28 mouse cellular contexts compared by ENCODE assay signal in genomic region chr2:72120211-72120610, GRCm38 (mm10).
DNase-seq lines count a peak whose midpoint lies in the region; ATAC-seq and TF ChIP-seq lines count a peak whose summit lies in the region.
"Had no signal": no experiment of that assay in that cellular context is flagged by ENCODE, and none has a peak within 500 bp of the region (broad histone marks: within the 10 kb centered on the region; RNA-seq: fewer than 3 reads in every experiment).

No protein-coding gene starts in this region.

- 49% methylated on average over 6 of the region's 6 CpGs for WGBS in liver, adult 2 months
- WGBS in lung, embryonic 14.5 days, result 62% methylated on average over 6 of the region's 6 CpGs

- H3K36me3 ChIP-seq in liver, adult 2 months (ENCODE audit: control insufficient read depth, insufficient read depth, low read length), result no peaks in the 10 kb centered on the region
- no peaks in the 10 kb centered on the region for H3K36me3 ChIP-seq in lung, embryonic 14.5 days (ENCODE audit: insufficient read depth)
- H3K36me3 ChIP-seq: heart, embryonic 13.5 days; hindbrain, embryonic 10.5 days had no signal

- peak; percentile 75 for ATAC-seq in lung, embryonic 14.5 days (ENCODE audit: insufficient read depth)
- no peak for ATAC-seq in megakaryocyte, adult 5-6 weeks (ENCODE audit: poor library complexity, severe bottlenecking)
- ATAC-seq: CD4-positive, CD25-positive, alpha-beta regulatory T cell, adult 4 months; forebrain, embryonic 13.5 days; intestine, embryonic 16.5 days had no signal

- no peak overlapping the region for H3K27ac ChIP-seq in liver, adult 2 months (replicated peaks; ENCODE audit: insufficient read depth, low read depth, low read length)
- peak overlapping the region; percentile 65 for H3K27ac ChIP-seq in lung, embryonic 14.5 days (ENCODE audit: low read depth)
- H3K27ac ChIP-seq: forebrain, embryonic 13.5 days; heart, embryonic 13.5 days; hindbrain, embryonic 10.5 days; stomach, postnatal 0 days had no signal

- H3K4me2 ChIP-seq in lung, embryonic 14.5 days, result no peak overlapping the region
- H3K4me2 ChIP-seq: forebrain, embryonic 13.5 days; heart, embryonic 13.5 days; liver, embryonic 11.5 days had no signal

- H3K4me1 ChIP-seq in liver, adult 2 months (ENCODE audit: control insufficient read depth, insufficient read depth, low read length), result peaks cover 2% of the 10 kb centered on the region; the same call in 1 of the 2 replicates
- H3K4me1 ChIP-seq in lung, embryonic 14.5 days (ENCODE audit: insufficient read depth), result peaks cover 13% of the 10 kb centered on the region; the same call in 1 of the 2 replicates

- H3K9ac ChIP-seq in liver, adult 2 months (ENCODE audit: low read depth, low read length), result no peak overlapping the region
- H3K9ac ChIP-seq in lung, embryonic 14.5 days, result no peak overlapping the region
- H3K9ac ChIP-seq: forebrain, embryonic 13.5 days; heart, embryonic 13.5 days had no signal

- no peak overlapping the region for H3K4me3 ChIP-seq in liver, adult 2 months (ENCODE audit: insufficient read depth, low read depth, low read length)
- H3K4me3 ChIP-seq in lung, embryonic 14.5 days (ENCODE audit: low read depth, low read length), result no peak overlapping the region
- H3K4me3 ChIP-seq: erythroblast, embryonic 14.5 days; forebrain, embryonic 13.5 days; heart, embryonic 13.5 days; hindbrain, embryonic 10.5 days had no signal

- no peaks in the 10 kb centered on the region for H3K27me3 ChIP-seq in liver, adult 2 months (ENCODE audit: control insufficient read depth, insufficient read depth, low read length)
- H3K27me3 ChIP-seq in lung, embryonic 14.5 days (ENCODE audit: insufficient read depth, low read length), result no peaks in the 10 kb centered on the region
- H3K27me3 ChIP-seq: forebrain, embryonic 13.5 days had no signal

- no peak for TF ChIP-seq CTCF in liver, adult 2 months (IDR thresholded peaks at IDR 0.05; ENCODE audit: low read depth, low read length)
- no peak for TF ChIP-seq CTCF in lung, embryonic 14.5 days (IDR thresholded peaks at IDR 0.05; ENCODE audit: low read depth)

- no peaks in the 10 kb centered on the region for H3K9me3 ChIP-seq in lung, embryonic 14.5 days (ENCODE audit: low read depth, low read length)
- H3K9me3 ChIP-seq: forebrain, embryonic 13.5 days; heart, embryonic 13.5 days; hindbrain, embryonic 10.5 days had no signal

- no peak for TF ChIP-seq POLR2A in liver, adult 2 months (IDR thresholded peaks at IDR 0.05; ENCODE audit: extremely low read depth, insufficient read depth, low read length)

- no peaks in the 10 kb centered on the region for H3K79me2 ChIP-seq in liver, adult 2 months (ENCODE audit: control insufficient read depth, insufficient read depth, low read length)

- DNase-seq in liver, adult 2 months (ENCODE audit: extremely low read depth, low read depth, low spot score), result peak; percentile 55
- no peak for DNase-seq in liver
- peak; percentile 69 for DNase-seq in lung, embryonic 14.5 days
- peak; percentile 40 for DNase-seq in lung, postnatal 14 days
- no peak for DNase-seq in gastrocnemius, adult 8-10 months (ENCODE audit: low spot score in 2 of 2)
- DNase-seq in embryo, embryonic 11 days, result no peak
- DNase-seq in embryo, embryonic 10 days (ENCODE audit: low spot score), result no peak
- DNase-seq: adrenal gland, postnatal 14 days; cerebellum, adult 11-12 months; cerebellum, adult 9-11 months; gastrocnemius, postnatal 25 days; heart, postnatal 10 days; kidney, adult 9 months; kidney, postnatal 14 days; layer of hippocampus, adult 9-11 months; midbrain, embryonic 14.5 days; right cerebral cortex, postnatal 14 days; thymus, adult 18-20 months; thymus, postnatal 25 days had no signal

Comparison
In these comparisons a context has a peak if more than half of its experiments do, and no peak if none do; other contexts are left out.
1. DNase-seq: peak in liver, adult 2 months (single experiment), lung, embryonic 14.5 days (single experiment) and lung, postnatal 14 days (single experiment); none in liver (single experiment), gastrocnemius, adult 8-10 months (0 of 2), embryo, embryonic 11 days (single experiment) and embryo, embryonic 10 days (single experiment).